Mouse (Mus musculus) lung, embryonic 14.5 days (tissue): ENCODE results near the gene Fgfr2. TPM values are rescaled to one million over a fixed set of nuclear protein-coding genes. Genes with fewer than 3 reads are reported as not detected.

ENCODE experiments used
- ATAC-seq: fragments of 200-750 bp; cut with Nextera tagmentation; 2 replicates; pipeline ENCODE4 v1.8.0; 2017; ENCODE audit warnings: mild to moderate bottlenecking, moderate TSS enrichment, moderate library complexity; ENCODE audit not compliant: insufficient read depth
- DNase-seq: peaks from one replicate; pipeline ENCODE4 v3.0.0-alpha.2; 2015
- H3K27ac ChIP-seq: fragments of 300-500 bp; sonication (generic); 2 replicates; pipeline ENCODE4 v1.5.1; 2014; ENCODE audit warnings: low read depth, mild to moderate bottlenecking, moderate library complexity
- H3K27me3 ChIP-seq: fragments of 300-500 bp; sonication (generic); 2 replicates; pipeline ENCODE4 v1.6.1; 2014; ENCODE audit warnings: low read length, control low read depth; ENCODE audit not compliant: insufficient read depth
- H3K36me3 ChIP-seq: fragments of 300-500 bp; sonication (generic); 2 replicates; pipeline ENCODE4 v1.6.1; 2014; ENCODE audit warnings: control low read depth; ENCODE audit not compliant: insufficient read depth
- H3K4me1 ChIP-seq: fragments of 300-500 bp; sonication (generic); 2 replicates; pipeline ENCODE4 v1.6.1; 2014; ENCODE audit warnings: antibody characterized with exemption, control low read depth; ENCODE audit not compliant: insufficient read depth
- H3K4me2 ChIP-seq: fragments of 300-500 bp; sonication (generic); 2 replicates; pipeline ENCODE4 v1.6.1; 2014; ENCODE audit warnings: mild to moderate bottlenecking
- H3K4me3 ChIP-seq: fragments of 300-500 bp; sonication (generic); 2 replicates; pipeline ENCODE4 v1.5.1; 2014; ENCODE audit warnings: low read depth, low read length
- H3K9ac ChIP-seq: fragments of 300-500 bp; sonication (generic); 2 replicates; pipeline ENCODE4 v1.6.1; 2014
- H3K9me3 ChIP-seq: fragments of 300-500 bp; sonication (generic); 2 replicates; pipeline ENCODE4 v1.6.1; 2016; ENCODE audit warnings: low read depth, low read length, control low read depth
- CTCF ChIP-seq: IDR thresholded peaks from 2 replicates; pipeline ENCODE4 v1.5.1; 2016; ENCODE audit warnings: antibody characterized with exemption, low read depth
- WGBS: fragments of 180-500 bp; shearing (Covaris S2); extraction: QIAGEN DNeasy Blood & Tissue Kit; methylation state at CpG from one replicate; pipeline ENCODE4 v1.1.7; 2014; 5-methylcytosine and 5-hydroxymethylcytosine counted together
- polyA plus RNA-seq: library from polyadenylated mRNA; unstranded; fragments of >200 nt; fragmentation: Nextera tagmentation; extraction: Ambion mirVana; gene quantifications from 2 replicates; pipeline ENCODE4 v1.2.1, GENCODE M21; 2014

The Fgfr2 gene
- polyA plus RNA-seq, 1 experiment from 2014 or later: 179 TPM

DNA sequence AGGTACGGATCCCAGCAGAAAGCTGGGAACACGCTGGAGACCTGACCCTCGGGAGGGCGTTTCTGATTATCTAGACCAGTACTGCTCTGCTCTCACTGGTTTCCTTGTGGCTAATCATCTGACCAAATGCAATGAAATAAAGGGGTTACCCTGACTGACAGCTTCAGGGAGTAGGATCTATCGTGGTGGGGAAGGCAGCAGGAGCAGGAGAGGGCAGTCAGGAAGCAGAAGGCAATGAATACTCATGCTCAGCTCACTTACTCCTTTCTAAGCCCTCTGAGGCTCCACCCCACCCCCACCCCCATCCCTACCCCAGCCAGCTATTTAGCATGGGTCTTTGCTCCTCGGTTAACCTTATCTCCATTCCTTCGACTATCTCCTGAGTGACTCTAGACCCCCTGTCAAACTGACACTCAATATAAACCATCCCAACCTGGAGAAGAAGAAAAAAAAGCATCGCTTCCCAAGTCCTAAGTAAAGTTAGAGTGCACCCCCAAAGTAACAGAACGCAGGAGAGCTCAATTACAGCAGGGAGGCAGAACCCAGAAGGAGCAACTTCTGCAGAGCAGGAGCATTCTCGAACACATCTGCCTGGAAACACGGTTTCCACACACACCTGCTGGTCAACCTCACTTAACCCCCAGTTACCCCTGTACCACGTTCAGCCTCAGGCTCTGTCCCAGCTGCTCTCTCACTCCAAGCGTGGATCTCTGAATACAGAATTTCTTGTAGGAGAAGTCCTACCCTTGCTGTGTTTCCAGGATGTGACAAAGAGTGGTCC lies 730.7 kb downstream of the Fgfr2 start:
- DNase-seq: no peak
- H3K36me3 ChIP-seq: no peaks in the 10 kb centered on the region
- H3K9me3 ChIP-seq: no peaks in the 10 kb centered on the region
- H3K4me3 ChIP-seq: no peak overlapping the region
- no peak for ATAC-seq
- 46% methylated on average over 13 of the region's 13 CpGs for WGBS
- TF ChIP-seq CTCF: no peak
- no peak overlapping the region for H3K27ac ChIP-seq
- H3K9ac ChIP-seq: no peak overlapping the region
- 0 out of 2 replicates have a peak, but pooled peaks cover 3% of the 10 kb centered on the region for H3K4me1 ChIP-seq
- H3K4me2 ChIP-seq: no peak overlapping the region
- no peaks in the 10 kb centered on the region for H3K27me3 ChIP-seq

DNA sequence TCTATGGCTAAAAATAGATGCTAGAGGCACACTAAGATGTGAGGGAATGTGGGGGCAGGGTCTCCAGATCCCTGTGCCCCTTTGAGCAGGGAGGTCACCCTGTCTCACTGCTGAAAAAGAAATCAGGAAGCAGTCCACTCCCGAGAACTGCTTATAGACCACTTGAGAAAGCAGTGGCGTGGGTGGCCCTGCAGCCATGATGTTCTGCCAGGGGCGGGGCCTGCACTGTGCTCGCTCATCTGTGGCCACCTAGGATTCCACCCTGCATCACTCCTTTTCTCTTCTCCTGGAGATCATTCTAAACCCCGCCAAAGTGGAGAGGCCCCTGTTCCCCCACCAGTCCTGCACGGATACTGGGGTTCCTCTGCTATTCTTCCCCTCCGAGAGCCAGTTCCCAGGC lies 733.7 kb downstream of the Fgfr2 start:
- H3K4me2 ChIP-seq: no peak overlapping the region
- 60% methylated on average over 7 of the region's 7 CpGs for WGBS
- DNase-seq: no peak

DNA sequence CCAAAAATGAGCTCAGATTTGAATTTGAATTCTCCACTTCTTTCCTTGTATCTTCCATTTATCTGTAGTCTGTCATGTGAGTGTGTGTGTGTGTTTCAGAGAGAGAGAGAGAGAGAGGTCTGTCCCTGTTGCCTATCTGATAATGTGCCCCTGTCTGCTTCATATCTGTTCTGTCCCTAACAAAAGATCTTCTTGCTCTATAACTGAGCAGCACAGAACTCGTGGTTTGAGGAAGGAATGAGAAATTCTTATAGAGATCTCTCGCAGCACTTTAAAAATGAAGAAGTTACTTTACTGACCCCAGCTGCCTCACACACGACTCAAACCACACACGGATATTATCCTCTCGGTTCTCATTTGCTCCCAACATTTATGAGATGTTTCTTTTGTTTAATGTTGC lies 735.6 kb downstream of the Fgfr2 start:
- no peak overlapping the region for H3K4me2 ChIP-seq
- TF ChIP-seq CTCF: no peak
- ATAC-seq (no peak), DNase-seq (no peak)
- H3K27me3 ChIP-seq: no peaks in the 10 kb centered on the region
- 47% methylated on average over 5 of the region's 5 CpGs for WGBS
- peaks cover 9% of the 10 kb centered on the region; the same call in 1 of the 2 replicates for H3K4me1 ChIP-seq
- H3K27ac ChIP-seq: no peak overlapping the region
- no peaks in the 10 kb centered on the region for H3K9me3 ChIP-seq
- no peaks in the 10 kb centered on the region for H3K36me3 ChIP-seq
- no peak overlapping the region for H3K4me3 ChIP-seq
- no peak overlapping the region for H3K9ac ChIP-seq

More for the DNA sequence above, 733.7 kb downstream of the Fgfr2 start:
- no peak for ATAC-seq
- TF ChIP-seq CTCF: no peak
- Histone ChIP-seq H3K4me3 (no peak overlapping the region), H3K36me3 (no peaks in the 10 kb centered on the region), H3K9ac (no peak overlapping the region), H3K27ac (no peak overlapping the region), H3K27me3 (no peaks in the 10 kb centered on the region), H3K4me1 (peaks cover 9% of the 10 kb centered on the region; the same call in 1 of the 2 replicates), H3K9me3 (no peaks in the 10 kb centered on the region)

DNA sequence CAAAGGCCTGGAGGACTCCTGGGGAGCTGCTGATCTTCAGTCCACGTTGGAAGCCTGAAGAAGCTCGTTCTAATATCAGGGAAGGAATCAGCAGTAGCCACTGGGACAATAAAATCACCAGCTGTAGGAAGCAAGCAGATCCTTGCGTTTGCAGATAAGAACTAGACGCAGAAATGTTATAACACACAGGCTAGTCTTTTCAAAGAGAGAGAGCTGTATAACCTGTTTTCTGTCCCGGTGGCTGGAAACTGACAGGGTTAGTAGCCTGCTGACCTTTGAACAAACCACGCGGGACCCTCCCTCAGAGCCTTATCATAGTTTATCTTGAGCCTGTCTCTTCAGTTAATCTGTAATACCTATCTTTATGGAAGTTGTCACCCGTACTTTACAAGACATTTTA lies 736.8 kb downstream of the Fgfr2 start:
- no peak overlapping the region for H3K27ac ChIP-seq
- H3K36me3 ChIP-seq: no peaks in the 10 kb centered on the region
- no peaks in the 10 kb centered on the region for H3K27me3 ChIP-seq
- H3K4me3 ChIP-seq: no peak overlapping the region
- TF ChIP-seq CTCF: no peak
- no peak overlapping the region for H3K9ac ChIP-seq
- 13% methylated on average over 8 of the region's 8 CpGs for WGBS
- no peaks in the 10 kb centered on the region for H3K9me3 ChIP-seq
- ATAC-seq (no peak), DNase-seq (no peak)
- H3K4me1 ChIP-seq: peaks cover 9% of the 10 kb centered on the region; the same call in 1 of the 2 replicates
- no peak overlapping the region for H3K4me2 ChIP-seq

DNA sequence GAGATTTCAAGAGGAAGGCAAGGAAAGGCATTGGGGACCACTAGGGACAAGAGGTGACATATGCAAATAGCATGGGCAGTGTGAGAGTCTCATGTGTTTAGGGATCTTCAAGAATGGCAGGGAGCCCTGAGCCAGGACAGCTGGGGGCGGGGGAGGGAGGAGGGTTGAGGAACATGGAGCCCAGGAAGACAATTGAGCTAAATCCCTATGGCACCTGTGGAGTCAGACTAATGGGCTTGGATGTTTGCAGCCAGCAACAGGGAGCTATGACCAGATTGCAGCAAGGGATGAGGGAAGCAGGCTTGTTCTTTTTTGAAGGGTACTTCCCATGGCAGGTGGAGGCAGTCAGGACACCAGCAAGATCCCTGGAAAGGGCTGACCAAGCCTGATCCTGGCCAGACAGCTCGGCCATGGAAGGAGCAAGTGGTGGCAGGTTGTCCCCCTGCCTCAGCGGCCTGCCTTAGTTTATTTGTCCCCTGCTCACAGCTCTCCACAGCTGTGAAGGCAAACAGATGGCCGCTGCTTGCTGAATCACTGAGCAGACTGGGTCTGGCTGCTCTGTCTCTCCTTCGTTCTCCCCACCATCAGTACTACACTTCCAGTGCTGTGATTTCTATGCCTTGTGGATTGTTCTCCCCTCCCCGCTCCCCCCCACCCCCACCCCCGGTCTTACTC lies 737.6 kb downstream of the Fgfr2 start:
- no peak for ATAC-seq
- H3K9me3 ChIP-seq: no peaks in the 10 kb centered on the region
- H3K4me1 ChIP-seq: peaks cover 9% of the 10 kb centered on the region; the same call in 1 of the 2 replicates
- H3K27ac ChIP-seq: no peak overlapping the region
- WGBS: 25% methylated on average over 7 of the region's 7 CpGs
- no peak overlapping the region for H3K4me3 ChIP-seq
- no peaks in the 10 kb centered on the region for H3K27me3 ChIP-seq
- H3K9ac ChIP-seq: no peak overlapping the region
- no peak for DNase-seq
- no peaks in the 10 kb centered on the region for H3K36me3 ChIP-seq
- TF ChIP-seq CTCF: no peak
- no peak overlapping the region for H3K4me2 ChIP-seq

DNA sequence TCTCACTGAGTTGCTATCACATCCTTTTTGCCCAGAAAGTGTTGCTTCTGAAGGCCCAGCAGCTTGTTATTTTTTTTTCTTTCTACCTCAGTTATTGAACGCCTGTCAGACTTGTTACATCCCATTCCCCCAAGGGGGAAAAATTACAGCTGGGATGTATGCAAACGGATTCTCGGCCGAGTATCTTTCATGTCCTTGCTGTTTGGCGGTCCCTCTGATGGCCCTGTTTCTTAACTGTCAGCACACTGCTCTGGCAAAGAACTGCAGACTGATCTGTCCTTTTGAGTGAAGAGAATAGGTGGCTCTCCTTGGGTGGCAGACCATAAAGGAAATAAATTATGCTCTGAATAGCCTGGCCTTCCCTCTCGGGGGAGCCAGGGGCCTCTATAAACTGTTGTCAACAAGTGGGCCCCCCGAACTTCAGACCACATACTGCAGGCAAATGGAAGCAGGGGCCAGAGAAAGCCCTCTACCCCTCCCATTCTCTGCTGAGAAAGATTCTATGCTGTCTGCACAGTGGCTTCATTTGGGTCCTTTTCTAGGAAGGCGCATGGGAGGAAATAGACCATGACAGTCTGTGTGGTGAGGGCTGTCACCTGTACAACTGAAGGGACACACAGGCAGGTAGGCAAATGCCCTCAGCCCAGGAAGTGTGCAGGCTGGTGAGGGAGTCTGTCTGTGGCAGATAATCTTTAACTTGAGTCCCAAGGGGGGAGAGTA lies 738.3 kb downstream of the Fgfr2 start:
- 25% methylated on average over 8 of the region's 8 CpGs for WGBS
- no peaks in the 10 kb centered on the region for H3K9me3 ChIP-seq
- no peak overlapping the region for H3K27ac ChIP-seq
- H3K36me3 ChIP-seq: no peaks in the 10 kb centered on the region
- ATAC-seq (no peak), DNase-seq (no peak)
- TF ChIP-seq CTCF: no peak
- H3K4me1 ChIP-seq: peaks cover 9% of the 10 kb centered on the region; the same call in 1 of the 2 replicates
- H3K4me2 ChIP-seq: no peak overlapping the region
- H3K4me3 ChIP-seq: no peak overlapping the region
- no peak overlapping the region for H3K9ac ChIP-seq
- no peaks in the 10 kb centered on the region for H3K27me3 ChIP-seq
